Mouse (Mus musculus) bone marrow macrophage, adult 2 months (primary cell): ENCODE data around the gene Rnaseh2b.

Source experiments
- CTCF ChIP-seq: IDR thresholded peaks from 2 replicates; pipeline ENCODE4 v1.5.1; 2012; ENCODE audit warnings: low read depth, mild to moderate bottlenecking, low read length, moderate library complexity
- POLR2A ChIP-seq: IDR thresholded peaks from 2 replicates; pipeline ENCODE4 v1.6.1; 2012; ENCODE audit warnings: mild to moderate bottlenecking, low read depth, low read length, borderline replicate concordance

DNA sequence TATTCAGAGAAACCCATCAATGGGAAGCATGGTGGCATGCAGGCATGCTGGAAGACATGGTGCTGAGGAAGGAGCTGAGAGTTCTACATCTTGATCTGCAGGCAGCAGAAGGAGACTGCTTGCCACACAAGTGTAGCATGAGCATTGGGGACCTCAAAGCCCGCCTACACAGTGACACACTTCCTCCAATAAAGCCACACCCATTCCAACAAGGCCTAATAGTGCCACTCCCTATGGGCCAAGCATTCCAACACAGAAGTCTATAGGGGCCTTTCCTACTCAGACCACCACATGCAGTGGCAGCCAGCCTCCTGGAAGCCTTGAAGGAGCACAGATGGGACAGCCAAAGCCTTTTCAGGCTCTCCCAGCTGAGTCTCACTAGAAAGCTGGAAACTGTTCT is 46.8 kb downstream of the Rnaseh2b start:
- TF ChIP-seq POLR2A, result no peak
- no peak for TF ChIP-seq CTCF
